Mouse (Mus musculus) hindbrain, embryonic 11.5 days (tissue): ENCODE results near the gene Gucd1. TPM values are rescaled to one million over a fixed set of nuclear protein-coding genes. Genes with fewer than 3 reads are reported as not detected.
"Not testable (repeated sequence)": the region's sequence is repeated elsewhere in the genome, so short reads cannot be mapped to it uniquely, and the experiment has no call there.

Source experiments
- ATAC-seq: fragments of 200-750 bp; cut with Nextera tagmentation; 2 replicates; pipeline ENCODE4 v1.8.0; 2017; ENCODE audit warnings: mild to moderate bottlenecking, moderate TSS enrichment, moderate library complexity; ENCODE audit not compliant: low FRiP score
- DNase-seq: peaks from one replicate; pipeline ENCODE4 v3.0.0-alpha.2; 2015; ENCODE audit warnings: low spot score
- H3K27ac ChIP-seq: fragments of 300-500 bp; sonication (generic); 2 replicates; pipeline ENCODE4 v1.5.1; 2014; ENCODE audit warnings: mild to moderate bottlenecking, low read depth, low read length
- H3K27me3 ChIP-seq: fragments of 300-500 bp; sonication (generic); 2 replicates; pipeline ENCODE4 v1.6.1; 2014; ENCODE audit warnings: mild to moderate bottlenecking, low read length, moderate library complexity, mixed read lengths; ENCODE audit not compliant: control insufficient read depth, insufficient read depth
- H3K36me3 ChIP-seq: fragments of 300-500 bp; sonication (generic); 2 replicates; pipeline ENCODE4 v1.6.1; 2014; ENCODE audit warnings: mild to moderate bottlenecking, low read length, moderate library complexity, mixed read lengths; ENCODE audit not compliant: control insufficient read depth, insufficient read depth
- H3K4me1 ChIP-seq: fragments of 300-500 bp; sonication (generic); replicated peaks from 2 replicates; pipeline ENCODE4 v1.6.1; 2014; ENCODE audit warnings: low read length, mixed read lengths; ENCODE audit not compliant: control insufficient read depth, insufficient read depth
- H3K4me2 ChIP-seq: fragments of 300-500 bp; sonication (generic); replicated peaks from 2 replicates; pipeline ENCODE4 v1.6.1; 2014; ENCODE audit warnings: mild to moderate bottlenecking, low read depth, low read length
- H3K4me3 ChIP-seq: fragments of 300-500 bp; sonication (generic); 2 replicates; pipeline ENCODE4 v1.5.1; 2014; ENCODE audit warnings: low read depth, low read length
- H3K9ac ChIP-seq: fragments of 300-500 bp; sonication (generic); 2 replicates; pipeline ENCODE4 v1.6.1; 2014; ENCODE audit warnings: low read depth, low read length
- H3K9me3 ChIP-seq: fragments of 300-500 bp; sonication (generic); 2 replicates; pipeline ENCODE4 v1.6.1; 2016; ENCODE audit warnings: low read length; ENCODE audit not compliant: control insufficient read depth
- WGBS: fragments of 180-500 bp; shearing (Covaris S2); extraction: QIAGEN DNeasy Blood & Tissue Kit; methylation state at CpG from one replicate; pipeline ENCODE4 v1.1.7; 2014; 5-methylcytosine and 5-hydroxymethylcytosine counted together
- polyA plus RNA-seq: library from polyadenylated mRNA; unstranded; fragments of >200 nt; fragmentation: Nextera tagmentation; extraction: Ambion mirVana; gene quantifications from 2 replicates; pipeline ENCODE4 v1.2.1, GENCODE M21; 2014

Gene Gucd1
- polyA plus RNA-seq = 26.7 and 29.8 TPM in 2 replicates

DNA sequence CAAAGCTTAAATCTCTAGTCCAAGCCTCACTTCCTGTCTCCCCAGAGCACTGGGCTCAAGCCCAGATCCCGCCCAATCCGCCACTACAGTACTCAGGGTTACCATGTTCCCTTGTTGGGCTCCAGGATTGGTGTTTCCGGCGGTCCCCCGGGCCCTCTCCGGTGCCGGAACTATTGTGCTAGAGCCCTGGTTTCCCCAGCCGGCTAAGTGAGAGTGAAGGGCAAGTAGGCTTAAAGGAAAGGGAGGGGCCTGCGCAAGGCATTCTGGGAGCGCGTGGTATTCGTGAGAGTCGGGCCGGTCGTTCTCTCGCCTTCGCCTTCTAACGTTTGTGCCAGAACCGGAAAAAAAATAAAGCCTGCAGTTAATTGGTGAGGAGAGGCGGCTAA is at the start of gene Gucd1:
Gene Gucd1 (minus strand): TSS at position 215 of the 386 bp plus-strand sequence.
- ATAC-seq (peak; percentile 90), DNase-seq (peak; percentile 97)
- under 1% methylated on average over 20 of the region's 20 CpGs for WGBS
- H3K4me3 ChIP-seq = peak within 1 kb of the TSS; percentile 80
- no peaks in the 10 kb centered on the region for H3K36me3 ChIP-seq
- no peaks in the 10 kb centered on the region; the same call in 1 of the 2 replicates for H3K4me1 ChIP-seq
- peak within 1 kb of the TSS; percentile 97 for H3K9ac ChIP-seq
- peak within 1 kb of the TSS; percentile 94 for H3K27ac ChIP-seq
- peak within 1 kb of the TSS; percentile 84 for H3K4me2 ChIP-seq
- no peaks in the 10 kb centered on the region for H3K9me3 ChIP-seq
- no peaks in the 10 kb centered on the region for H3K27me3 ChIP-seq

DNA sequence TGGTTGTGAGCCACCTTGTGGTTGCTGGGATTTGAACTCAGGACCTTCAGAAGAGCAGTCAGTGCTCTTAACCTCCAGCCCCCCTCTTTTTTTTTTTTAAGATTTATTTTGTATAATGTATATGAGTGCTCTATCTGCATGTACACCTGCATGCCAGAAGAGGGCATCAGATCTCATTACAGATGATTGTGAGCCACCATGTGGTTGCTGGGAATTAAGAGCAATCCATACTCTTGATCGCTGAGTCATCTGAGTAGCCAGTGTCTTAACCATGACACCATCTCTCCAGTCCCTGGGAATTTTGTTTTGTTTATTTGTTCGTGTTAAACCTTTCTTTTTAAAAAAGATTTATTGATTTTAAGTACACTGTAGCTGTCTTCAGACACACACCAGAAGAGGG is 49.0 kb upstream of the Gucd1 start:
- not testable (repeated sequence) for H3K27me3 ChIP-seq, H3K4me3 ChIP-seq, DNase-seq, H3K4me1 ChIP-seq, H3K27ac ChIP-seq, ATAC-seq, H3K4me2 ChIP-seq, H3K9ac ChIP-seq, H3K9me3 ChIP-seq, H3K36me3 ChIP-seq
- WGBS = 86% methylated on average over 2 of the region's 2 CpGs

DNA sequence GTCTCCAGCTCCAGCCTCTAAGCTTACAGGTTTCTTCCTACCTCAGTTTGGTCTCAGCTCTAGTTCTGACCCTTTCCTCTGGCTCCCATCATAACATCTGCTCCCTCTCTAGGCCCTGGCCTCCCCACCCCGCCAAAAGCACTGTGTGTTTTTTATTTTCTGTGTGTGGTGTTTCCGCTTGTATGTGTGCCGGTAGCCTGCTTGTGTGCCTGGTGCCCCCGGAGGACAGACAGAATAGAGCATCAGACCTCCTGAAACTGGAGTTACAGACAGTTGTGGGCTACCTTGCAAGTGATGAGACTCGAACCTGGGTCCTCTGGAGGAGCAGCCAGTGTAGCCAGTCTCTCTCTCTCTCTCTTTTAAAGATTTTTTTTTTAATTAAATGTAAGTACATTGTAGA is 48.5 kb upstream of the Gucd1 start:
- WGBS = 83% methylated on average over 5 of the region's 5 CpGs
- DNase-seq (no peak), ATAC-seq (no peak)

DNA sequence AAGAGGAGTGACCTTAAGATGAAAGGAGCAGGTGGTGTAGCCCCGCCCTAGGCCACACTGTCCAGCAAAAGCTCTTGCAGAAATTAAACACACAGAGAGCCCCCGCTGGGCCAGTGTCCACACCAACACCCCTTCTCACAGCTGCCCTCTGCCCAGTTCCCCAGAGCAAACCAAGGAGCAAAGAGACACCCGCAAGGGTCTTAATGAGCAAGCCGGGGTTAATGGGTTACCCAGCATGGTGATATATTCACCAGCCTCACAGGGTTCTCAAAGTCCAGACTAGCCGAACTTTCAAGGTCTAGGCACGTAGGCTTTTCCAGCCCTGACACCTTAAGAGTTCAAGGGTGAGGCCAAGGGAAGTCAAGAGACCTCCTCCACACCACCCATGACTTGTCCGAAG is 48.1 kb upstream of the Gucd1 start:
- Histone ChIP-seq H3K36me3 (no peaks in the 10 kb centered on the region), H3K27me3 (no peaks in the 10 kb centered on the region; the same call in 1 of the 2 replicates), H3K9me3 (no peaks in the 10 kb centered on the region), H3K4me1 (no peaks in the 10 kb centered on the region), H3K4me2 (no peak overlapping the region), H3K9ac (no peak overlapping the region), H3K27ac (no peak overlapping the region), H3K4me3 (no peak overlapping the region)
- ATAC-seq (no peak), DNase-seq (no peak)
- 74% methylated on average over 7 of the region's 7 CpGs for WGBS

More for the DNA sequence above, 48.5 kb upstream of the Gucd1 start:
- no peaks in the 10 kb centered on the region for H3K4me1 ChIP-seq
- H3K27ac ChIP-seq = no peak overlapping the region
- H3K9ac ChIP-seq = no peak overlapping the region
- H3K4me3 ChIP-seq = no peak overlapping the region
- H3K4me2 ChIP-seq = no peak overlapping the region
- H3K36me3 ChIP-seq = no peaks in the 10 kb centered on the region
- no peaks in the 10 kb centered on the region for H3K9me3 ChIP-seq
- no peaks in the 10 kb centered on the region; the same call in 1 of the 2 replicates for H3K27me3 ChIP-seq

DNA sequence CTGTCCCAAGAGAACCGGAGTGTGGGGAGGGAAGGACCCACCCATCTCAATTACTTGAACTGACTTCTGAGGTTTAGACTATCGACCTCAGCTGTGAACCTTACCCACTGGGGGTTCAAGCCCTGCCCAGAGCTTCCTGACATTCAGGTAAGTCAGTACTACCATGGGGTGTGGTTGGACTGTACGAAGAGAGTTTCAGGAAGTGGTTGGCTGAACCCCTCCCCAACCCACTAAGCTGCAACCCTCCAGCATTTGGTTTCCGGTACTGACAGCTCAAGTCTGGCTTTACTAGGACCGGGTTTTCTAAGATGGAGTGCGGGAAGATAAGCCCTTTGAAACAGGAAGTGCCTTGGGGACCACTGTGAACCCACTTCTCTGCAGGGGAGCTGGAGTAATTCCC is 47.7 kb upstream of the Gucd1 start:
- H3K36me3 ChIP-seq = no peaks in the 10 kb centered on the region
- H3K27ac ChIP-seq = no peak overlapping the region
- WGBS = 78% methylated on average over 6 of the region's 6 CpGs
- no peak for DNase-seq
- no peak overlapping the region for H3K4me2 ChIP-seq
- no peaks in the 10 kb centered on the region for H3K4me1 ChIP-seq
- no peak for ATAC-seq
- peaks cover under 1% of the 10 kb centered on the region for H3K27me3 ChIP-seq
- no peaks in the 10 kb centered on the region for H3K9me3 ChIP-seq
- no peak overlapping the region for H3K4me3 ChIP-seq
- H3K9ac ChIP-seq = no peak overlapping the region

DNA sequence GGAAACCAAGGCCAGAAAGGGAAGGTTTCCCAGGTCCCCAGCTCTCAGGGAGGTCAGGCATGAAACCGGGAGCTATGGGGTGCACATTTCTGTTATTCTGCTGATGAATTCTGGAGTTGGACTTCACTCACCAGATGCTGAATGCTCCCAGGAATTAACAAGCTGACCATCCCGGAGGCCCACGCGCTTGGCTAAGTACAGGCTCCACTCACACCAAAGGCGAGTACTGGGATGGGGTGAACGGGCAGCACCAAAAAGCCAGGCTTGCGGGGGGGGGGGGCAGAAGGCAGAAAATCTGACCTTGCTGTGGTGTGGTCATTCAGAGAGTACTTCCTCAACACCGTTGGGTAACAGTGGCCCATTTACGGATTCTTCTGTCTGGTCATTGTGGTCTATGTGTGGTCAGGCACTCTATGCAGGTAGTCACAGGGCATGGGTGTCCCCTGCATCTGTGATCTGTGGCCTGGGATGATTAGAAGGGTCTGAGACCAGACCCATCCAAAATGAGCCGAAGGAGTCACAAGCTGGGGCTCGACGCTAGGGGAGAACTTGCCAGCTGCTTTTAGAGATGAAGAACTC is 47.0 kb upstream of the Gucd1 start:
- ATAC-seq = no peak
- DNase-seq = no peak

DNA sequence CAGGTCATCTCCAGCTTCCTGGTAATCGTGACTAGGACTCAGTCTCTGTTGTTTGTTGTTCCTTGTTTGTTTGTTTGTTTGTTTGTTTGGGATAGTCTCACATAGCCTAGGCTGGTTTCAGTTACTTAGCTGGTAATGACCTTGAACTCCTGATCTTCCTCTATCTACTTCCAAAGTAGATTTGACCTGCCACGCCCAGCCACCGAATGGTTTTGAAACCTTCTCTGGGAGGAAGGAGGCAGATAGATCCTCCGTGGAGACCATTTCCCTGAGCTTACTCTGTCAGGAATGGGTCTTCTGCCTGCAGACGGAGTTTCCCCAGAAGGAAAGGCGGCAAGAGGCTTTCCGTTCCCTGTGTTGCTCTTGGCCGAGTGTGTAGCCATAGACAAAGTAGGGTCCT is 44.8 kb upstream of the Gucd1 start:
- H3K27ac ChIP-seq = no peak overlapping the region
- H3K4me1 ChIP-seq = 0 out of 2 replicates have a peak, but pooled peaks cover 2% of the 10 kb centered on the region
- no peaks in the 10 kb centered on the region for H3K36me3 ChIP-seq
- H3K9me3 ChIP-seq = no peaks in the 10 kb centered on the region
- no peak overlapping the region for H3K4me2 ChIP-seq
- no peak overlapping the region for H3K9ac ChIP-seq
- ATAC-seq (no peak), DNase-seq (no peak)
- H3K27me3 ChIP-seq = peaks cover 10% of the 10 kb centered on the region
- WGBS = 87% methylated on average over 8 of the region's 8 CpGs
- H3K4me3 ChIP-seq = no peak overlapping the region

More for the DNA sequence above, 47.0 kb upstream of the Gucd1 start:
- peaks cover 4% of the 10 kb centered on the region for H3K27me3 ChIP-seq
- no peak overlapping the region for H3K9ac ChIP-seq
- no peak overlapping the region for H3K27ac ChIP-seq
- 85% methylated on average over 12 of the region's 12 CpGs for WGBS
- no peaks in the 10 kb centered on the region for H3K36me3 ChIP-seq
- no peaks in the 10 kb centered on the region for H3K9me3 ChIP-seq
- H3K4me3 ChIP-seq = no peak overlapping the region
- H3K4me2 ChIP-seq = no peak overlapping the region
- 0 out of 2 replicates have a peak, but pooled peaks cover 2% of the 10 kb centered on the region for H3K4me1 ChIP-seq

DNA sequence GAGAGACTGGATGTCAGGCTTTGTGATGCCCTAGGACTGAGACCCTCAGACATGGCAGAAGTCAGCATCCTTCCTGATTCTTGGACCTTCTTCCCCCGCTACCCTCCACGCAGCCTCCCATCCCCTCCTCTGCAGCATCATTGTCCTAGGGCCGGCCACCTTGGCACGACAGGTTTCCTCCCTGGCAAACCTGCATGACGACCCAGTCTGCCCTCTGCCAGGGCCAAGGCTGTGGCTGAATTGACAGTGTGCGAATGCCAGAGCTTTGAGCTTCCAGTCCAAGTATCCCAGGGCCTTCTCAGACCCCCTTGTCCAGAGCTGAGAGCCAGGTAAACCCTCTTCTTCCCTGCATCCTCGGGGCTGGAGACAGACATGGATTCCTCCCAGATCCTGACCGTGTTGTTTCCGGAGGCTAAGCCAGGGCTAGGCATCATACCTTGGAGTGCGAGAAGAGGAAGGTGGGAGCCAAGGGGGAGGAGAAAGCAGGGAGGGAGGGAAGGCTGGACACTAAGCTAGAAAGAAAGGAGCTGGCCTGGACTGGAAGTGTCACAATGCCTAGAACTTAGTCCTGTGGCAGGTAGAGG is 43.4 kb upstream of the Gucd1 start, which contains the start of gene Ggt1:
Gene Ggt1 (plus strand): TSS at position 534 of the 584 bp plus-strand sequence.
- ATAC-seq (no peak), DNase-seq (no peak)
- Histone ChIP-seq H3K9ac (peak within 1 kb of the TSS; percentile 84), H3K36me3 (no peaks in the 10 kb centered on the region), H3K27ac (no peak within 1 kb of the TSS), H3K4me1 (0 out of 2 replicates have a peak, but pooled peaks cover 2% of the 10 kb centered on the region), H3K27me3 (peaks cover 10% of the 10 kb centered on the region), H3K4me3 (peak within 1 kb of the TSS; percentile 68; the same call in 1 of the 2 replicates), H3K4me2 (peak within 1 kb of the TSS; percentile 99), H3K9me3 (no peaks in the 10 kb centered on the region)
- 53% methylated on average over 10 of the region's 10 CpGs for WGBS

DNA sequence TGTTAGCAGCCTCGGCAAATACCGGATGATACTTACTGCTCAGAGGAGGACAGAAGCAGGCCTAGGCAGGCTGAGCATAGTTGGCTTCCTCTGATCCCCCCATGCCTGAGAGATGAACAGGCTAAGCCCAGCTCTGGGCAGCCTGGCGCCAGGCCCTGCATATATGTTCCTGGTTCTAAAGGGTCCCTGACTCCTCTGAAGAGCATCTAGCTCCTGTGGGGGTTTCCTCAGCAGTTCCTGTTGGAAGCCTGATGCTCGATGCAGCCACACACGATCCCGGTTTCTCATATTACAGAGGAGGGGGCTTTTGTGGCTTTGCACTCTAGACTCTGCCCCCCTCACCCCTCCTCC is 42.8 kb upstream of the Gucd1 start:
- 0 out of 2 replicates have a peak, but pooled peaks cover 2% of the 10 kb centered on the region for H3K4me1 ChIP-seq
- no peaks in the 10 kb centered on the region for H3K36me3 ChIP-seq
- ATAC-seq = peak; percentile 46; the same call in 1 of the 2 replicates
- DNase-seq = no peak
- no peaks in the 10 kb centered on the region for H3K9me3 ChIP-seq
- WGBS = 14% methylated on average over 6 of the region's 6 CpGs
- H3K4me3 ChIP-seq = peak overlapping the region; percentile 68; the same call in 1 of the 2 replicates
- peak overlapping the region; percentile 84 for H3K9ac ChIP-seq
- peaks cover 10% of the 10 kb centered on the region for H3K27me3 ChIP-seq
- peak overlapping the region; percentile 99 for H3K4me2 ChIP-seq
- no peak overlapping the region for H3K27ac ChIP-seq
